Mouse (Mus musculus) heart, postnatal 0 days (tissue): ENCODE results near the gene Chn2.

Experiments
- CTCF ChIP-seq: IDR thresholded peaks from 2 replicates; pipeline ENCODE4 v1.5.1; 2016; ENCODE audit warnings: antibody characterized with exemption, control low read depth, low read depth
- EP300 ChIP-seq: IDR thresholded peaks from 2 replicates; pipeline ENCODE4 v1.6.1; 2016; ENCODE audit warnings: antibody characterized with exemption, low read depth

DNA sequence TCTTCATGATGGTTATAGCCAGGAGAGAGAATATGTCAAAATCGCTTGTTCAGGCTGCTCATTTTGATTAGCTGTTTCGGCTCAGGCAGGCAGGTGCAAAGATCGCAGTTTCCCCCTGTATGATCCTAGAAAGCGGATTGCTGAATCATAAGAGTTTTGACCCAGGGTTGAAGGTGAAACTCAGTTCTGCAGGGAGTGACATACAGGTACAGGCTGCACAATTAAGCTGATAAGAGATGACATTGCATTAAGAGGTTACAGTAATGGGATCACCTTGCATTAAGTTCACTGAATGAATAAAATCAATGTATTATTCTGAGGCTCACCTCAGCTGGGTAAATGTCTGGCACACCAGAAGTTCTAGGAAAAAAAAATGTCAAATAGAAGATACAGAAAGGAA, 101.1 kb downstream of the Chn2 start:
- TF ChIP-seq CTCF: no peak
- TF ChIP-seq EP300: no peak
